Mouse (Mus musculus) spleen, postnatal 36 days (tissue): ENCODE results near the gene Klkb1.
A peak's percentile ranks its signal among the peaks of the same experiment; 100 is the strongest.
"Not testable (repeated sequence)": the region's sequence is repeated elsewhere in the genome, so short reads cannot be mapped to it uniquely, and the experiment has no call there.

Source experiments
- DNase-seq, 2 experiments: peaks; one replicate each; pipeline ENCODE4 v3.0.0; 2022; ENCODE audit warnings: low spot score in 2 of 2, mixed read lengths in 1 of 2

The Klkb1 gene

GRCm38 (mm10) chr8:45294687-45295086 lies at the start of gene Klkb1:
TSS of gene Klkb1 (minus strand) at chr8:45294859.
- no peak for DNase-seq

GRCm38 (mm10) chr8:45344298-45344697 lies 49.6 kb upstream of the Klkb1 start:
- DNase-seq, result no peak

DNA sequence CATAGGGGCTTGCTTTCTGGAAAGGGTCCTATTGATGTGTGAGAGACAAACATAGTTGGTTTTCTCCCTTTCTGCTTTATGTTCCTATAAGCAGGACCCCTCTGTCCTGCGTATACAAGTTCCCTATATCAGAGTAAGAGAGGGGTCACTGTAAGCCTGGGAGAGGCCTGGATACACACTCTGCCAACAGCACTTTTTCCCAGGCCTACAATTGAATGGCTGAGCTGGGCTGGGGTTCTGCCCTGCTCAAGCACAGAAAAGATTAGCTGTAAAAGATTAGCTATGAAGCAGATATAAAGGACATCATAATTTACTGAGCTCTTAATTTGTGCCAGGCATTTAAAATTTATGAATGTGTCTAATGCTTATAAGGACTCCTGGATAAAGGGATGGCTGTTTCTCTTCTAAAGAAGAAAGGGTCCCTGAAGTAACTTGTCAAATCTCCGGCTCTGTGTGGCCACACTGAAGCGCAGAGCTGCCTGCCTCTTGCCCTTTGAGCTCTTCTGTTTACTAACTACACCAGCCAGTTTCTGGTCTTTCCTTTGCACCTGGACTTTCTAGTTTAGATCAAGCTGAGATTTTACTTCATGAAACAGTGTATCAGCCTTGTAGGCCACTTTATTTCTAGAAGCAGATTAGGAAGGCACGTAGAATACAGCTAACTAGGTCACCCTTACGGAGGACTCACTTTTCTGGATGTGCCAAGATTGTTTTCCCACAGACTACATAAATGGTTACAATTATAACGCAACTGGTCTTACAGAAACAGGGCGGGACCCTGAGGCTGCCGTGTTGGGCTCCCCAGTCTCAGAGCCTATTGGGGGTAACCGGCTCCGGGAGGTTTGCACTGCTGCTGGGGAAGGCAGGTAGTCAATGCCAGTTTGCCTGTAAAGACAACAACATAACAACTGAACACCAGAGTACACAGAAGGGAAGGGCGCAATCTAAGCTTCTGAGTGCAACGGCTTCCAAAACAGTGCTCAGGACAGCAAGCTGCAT lies 47.3 kb upstream of the Klkb1 start:
- DNase-seq, result no peak

- peak in 1 of 2 experiments; percentile 22 for DNase-seq
Measured at GRCm38 (mm10) chr8:45333493-45333892, 38.8 kb upstream of the Klkb1 start.

- peak; percentile 76 to 80 for DNase-seq
Measured at GRCm38 (mm10) chr8:45332685-45333409, 38.2 kb upstream of the Klkb1 start, which contains the start of gene Cyp4v3. TSS of gene Cyp4v3 (minus strand) at chr8:45333216.

DNA sequence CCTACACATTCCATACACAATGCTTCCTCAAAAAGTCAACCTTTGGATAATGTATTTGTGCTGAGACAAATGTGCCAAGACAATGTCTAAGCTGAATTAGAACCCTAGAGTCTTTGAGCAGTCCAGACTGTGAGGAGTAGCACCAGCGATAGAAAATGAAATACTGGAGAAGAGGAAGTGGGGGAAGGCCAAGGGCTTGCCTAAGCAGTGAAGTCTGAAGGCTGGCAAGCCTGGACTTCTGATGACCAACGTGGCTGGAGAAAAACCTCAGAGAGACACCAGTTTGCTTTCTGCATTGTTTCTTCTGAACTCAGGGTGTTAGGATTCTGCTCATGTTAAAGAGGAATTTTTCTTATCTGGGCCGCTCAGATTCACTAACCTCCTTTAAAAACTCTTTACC lies 36.2 kb upstream of the Klkb1 start:
- no peak for DNase-seq

GRCm38 (mm10) chr8:45329206-45329980 lies 34.7 kb upstream of the Klkb1 start:
- DNase-seq, result no peak

GRCm38 (mm10) chr8:45327076-45327475 lies 32.4 kb upstream of the Klkb1 start:
- not testable (repeated sequence) for DNase-seq

GRCm38 (mm10) chr8:45324151-45324550 lies 29.5 kb upstream of the Klkb1 start:
- DNase-seq, result no peak

DNA sequence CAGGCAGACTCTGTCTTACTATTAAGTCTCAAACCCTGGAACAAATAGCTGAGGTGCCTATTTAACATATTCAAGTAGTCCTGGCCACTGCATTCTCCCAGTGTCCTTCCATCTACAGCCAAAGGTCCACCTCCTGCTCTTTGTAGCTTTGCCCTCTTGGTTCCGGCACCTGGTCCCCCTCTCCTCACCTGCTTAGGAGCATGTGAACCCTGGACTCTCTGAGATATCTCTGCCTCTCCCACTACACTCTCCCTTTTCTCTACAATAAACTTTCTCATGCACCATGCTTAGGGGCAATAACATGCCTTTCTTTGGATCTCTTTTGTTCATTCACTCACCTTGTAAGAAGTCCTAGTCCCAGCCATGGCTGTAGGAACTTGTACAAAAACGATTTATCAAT lies 26.7 kb upstream of the Klkb1 start:
- DNase-seq, result no peak

- no peak for DNase-seq
Measured at GRCm38 (mm10) chr8:45320930-45321329, 26.3 kb upstream of the Klkb1 start.

DNA sequence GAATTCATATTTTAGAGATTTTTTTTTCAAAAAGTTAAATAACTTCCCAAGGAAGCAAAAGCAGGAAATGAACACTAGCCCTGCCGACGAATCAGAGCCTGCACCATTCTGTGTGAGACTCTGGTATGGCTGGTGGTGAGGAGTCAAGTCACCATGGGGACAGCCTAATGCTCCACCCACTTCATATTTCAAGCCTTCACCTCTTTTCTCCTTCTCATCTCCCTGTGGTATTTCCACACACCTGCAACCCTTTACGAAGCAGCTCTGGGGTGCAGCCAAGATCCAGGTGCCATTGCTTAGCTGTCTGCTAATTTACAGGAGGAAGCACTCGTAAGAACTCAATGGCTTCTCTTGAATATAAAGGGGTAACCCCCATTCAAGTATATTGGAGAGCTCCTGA lies 16.3 kb upstream of the Klkb1 start:
- DNase-seq, result no peak

- no peak for DNase-seq
Measured at GRCm38 (mm10) chr8:45308366-45308765, 13.7 kb upstream of the Klkb1 start, which contains the start of gene Gm45753. TSS of gene Gm45753 (minus strand) at chr8:45308466.

DNA sequence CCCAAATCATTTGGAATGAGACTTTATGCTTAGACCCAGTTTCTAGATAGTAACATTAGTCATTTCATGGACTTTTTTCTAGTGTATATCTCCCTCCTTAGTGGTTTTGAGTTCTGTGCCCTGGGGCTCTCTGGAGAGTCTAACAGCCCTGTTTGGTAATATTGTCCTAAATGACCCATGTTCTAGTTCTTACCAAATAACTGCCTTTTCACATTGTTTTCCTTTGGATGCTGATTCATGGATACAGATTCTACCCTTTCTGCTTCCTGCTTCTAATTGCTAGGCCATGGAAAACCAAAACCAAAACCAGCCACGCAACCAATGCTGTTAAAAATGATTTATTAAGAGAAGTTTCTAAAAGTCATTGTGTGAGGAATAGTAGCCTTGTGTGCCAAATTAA lies 10.8 kb upstream of the Klkb1 start:
- no peak for DNase-seq

GRCm38 (mm10) chr8:45304354-45304753 lies 9.7 kb upstream of the Klkb1 start:
- DNase-seq, result no peak

DNA sequence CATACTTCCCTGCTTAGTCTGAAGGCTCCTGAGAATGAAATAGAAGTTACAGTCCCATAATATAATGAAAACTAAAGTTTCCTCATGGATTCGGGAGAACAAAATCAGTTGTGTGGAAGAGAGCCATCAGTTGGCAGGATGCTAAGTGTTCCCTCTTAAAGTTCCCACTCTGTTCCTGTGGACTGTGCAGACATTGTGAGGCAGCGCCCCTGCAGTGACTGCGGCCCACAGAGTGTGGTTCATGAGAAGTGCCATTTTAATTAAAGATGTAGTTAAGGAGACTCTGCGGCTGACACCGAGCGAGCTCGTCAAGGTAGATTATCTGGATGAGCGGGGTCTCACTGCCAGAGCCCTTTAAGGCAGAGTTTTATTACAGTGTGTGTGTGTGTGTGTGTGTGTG lies 7.7 kb upstream of the Klkb1 start:
- DNase-seq, result no peak

DNA sequence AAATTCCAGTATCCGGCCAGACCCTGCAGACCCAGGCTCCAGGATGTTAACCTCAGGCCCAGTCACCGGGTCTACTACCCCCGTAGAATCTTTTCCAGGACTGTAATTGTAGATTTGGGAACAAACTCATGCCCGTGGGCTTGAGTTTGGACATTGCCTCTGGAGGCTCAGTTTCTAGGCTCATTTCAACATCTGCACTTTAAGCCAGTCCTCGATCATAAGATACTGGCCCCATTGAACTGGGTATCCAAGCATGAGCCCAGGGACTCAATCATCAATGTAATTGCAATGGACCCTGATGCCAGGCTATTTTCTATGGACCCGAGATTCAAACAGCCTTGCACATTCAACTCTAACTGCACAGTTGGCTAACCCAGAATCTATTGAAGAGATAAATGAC lies 617 bp upstream of the Klkb1 start:
- DNase-seq, result no peak

- DNase-seq, result no peak
Measured at GRCm38 (mm10) chr8:45291790-45292189, 2.9 kb downstream of the Klkb1 start.

GRCm38 (mm10) chr8:45281630-45282029 lies 13.0 kb downstream of the Klkb1 start:
- no peak for DNase-seq

- DNase-seq, result no peak
Measured at GRCm38 (mm10) chr8:45277453-45277852, 17.2 kb downstream of the Klkb1 start.

DNA sequence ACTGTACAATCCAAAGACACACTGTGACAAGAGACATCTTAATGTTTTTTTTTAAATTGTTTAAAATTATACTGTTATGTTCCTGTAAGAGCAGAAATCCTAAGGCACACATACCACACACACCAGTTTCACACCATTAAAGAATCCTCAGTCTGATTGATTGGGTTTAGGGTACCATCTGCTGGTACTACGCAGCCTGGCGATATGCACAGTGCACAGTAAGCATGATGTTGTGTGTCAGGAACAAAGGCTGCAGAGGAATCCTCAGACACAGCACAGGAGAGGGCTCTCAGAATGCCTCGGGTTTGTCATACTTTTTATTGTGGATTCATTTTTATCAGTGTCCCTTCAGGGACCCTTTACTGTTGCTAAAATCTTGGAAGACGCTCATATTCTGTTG lies 20.3 kb downstream of the Klkb1 start:
- no peak for DNase-seq

GRCm38 (mm10) chr8:45269056-45269455 lies 25.6 kb downstream of the Klkb1 start:
- no peak for DNase-seq
